Mouse (Mus musculus): ENCODE measurements around the gene Ccl24. TPM values are rescaled to one million over a fixed set of nuclear protein-coding genes. Genes with fewer than 3 reads are reported as not detected.
A peak's percentile ranks its signal among the peaks of the same experiment; 100 is the strongest.

The Ccl24 gene
- polyA plus RNA-seq, 1 experiment from 2014 or later, result 28.4 TPM

- TF ChIP-seq CTCF (IDR thresholded peaks at IDR 0.05; ENCODE audit: low read depth) (no peak), EP300 (IDR thresholded peaks at IDR 0.05; ENCODE audit: low read depth) (no peak)
- ATAC-seq, result no peak
Observed at GRCm38 (mm10) chr5:135551591-135551990, 21.3 kb downstream of the Ccl24 start.

GRCm38 (mm10) chr5:135550910-135551309 is 21.9 kb downstream of the Ccl24 start:
- TF ChIP-seq CTCF (IDR thresholded peaks at IDR 0.05; ENCODE audit: low read depth) (peak; percentile 63), EP300 (IDR thresholded peaks at IDR 0.05; ENCODE audit: low read depth) (no peak)
- no peaks in the 10 kb centered on the region; the same call in 1 of the 2 replicates for H3K4me1 ChIP-seq (ENCODE audit: insufficient read depth)
- 28% methylated on average over 3 of the region's 3 CpGs for WGBS (ENCODE audit: insufficient replicate concordance)
- no peak overlapping the region for H3K4me3 ChIP-seq (ENCODE audit: low read depth, low read length)
- H3K9me3 ChIP-seq (ENCODE audit: low read length), result no peaks in the 10 kb centered on the region
- no peak overlapping the region for H3K27ac ChIP-seq (ENCODE audit: low read depth)
- no peak for ATAC-seq
- H3K9ac ChIP-seq (replicated peaks), result no peak overlapping the region
- H3K4me2 ChIP-seq (ENCODE audit: low read depth, low read length), result no peak overlapping the region
- H3K36me3 ChIP-seq (replicated peaks; ENCODE audit: insufficient read depth, low read length), result no peaks in the 10 kb centered on the region
- no peak for DNase-seq
- H3K27me3 ChIP-seq (ENCODE audit: insufficient read depth, low read length), result no peaks in the 10 kb centered on the region

More at GRCm38 (mm10) chr5:135551591-135551990, 21.3 kb downstream of the Ccl24 start:
- no peaks in the 10 kb centered on the region for H3K36me3 ChIP-seq (replicated peaks; ENCODE audit: insufficient read depth, low read length)
- H3K4me1 ChIP-seq (ENCODE audit: insufficient read depth), result no peaks in the 10 kb centered on the region
- WGBS (ENCODE audit: insufficient replicate concordance), result 32% methylated on average over 3 of the region's 3 CpGs
- H3K9me3 ChIP-seq (ENCODE audit: low read length), result no peaks in the 10 kb centered on the region
- H3K4me2 ChIP-seq (ENCODE audit: low read depth, low read length), result no peak overlapping the region
- no peak for DNase-seq
- no peak overlapping the region for H3K9ac ChIP-seq (replicated peaks)
- H3K27ac ChIP-seq (ENCODE audit: low read depth), result no peak overlapping the region
- no peaks in the 10 kb centered on the region for H3K27me3 ChIP-seq (ENCODE audit: insufficient read depth, low read length)
- H3K4me3 ChIP-seq (ENCODE audit: low read depth, low read length), result no peak overlapping the region

DNA sequence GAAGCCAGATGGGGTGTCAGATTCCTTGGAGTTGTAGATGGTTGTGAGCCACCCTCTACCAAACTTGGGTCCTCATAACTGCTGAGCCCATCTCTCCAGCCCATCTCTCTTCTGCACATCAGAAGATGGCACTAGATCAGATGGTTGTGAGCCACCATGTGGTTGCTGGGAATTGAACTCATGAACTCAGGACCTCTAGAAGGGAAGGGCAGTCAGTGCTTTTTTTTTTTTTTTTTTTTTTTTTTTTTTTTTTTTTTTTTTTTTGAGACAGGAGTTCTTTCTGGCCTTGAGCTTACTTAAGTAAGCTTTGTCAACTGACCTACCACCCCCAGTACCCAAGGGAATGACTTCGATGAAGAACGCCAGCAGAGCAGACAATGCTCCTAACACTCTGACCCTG is 24.9 kb downstream of the Ccl24 start:
- Histone ChIP-seq H3K9me3 (ENCODE audit: low read length) (no peaks in the 10 kb centered on the region), H3K4me3 (ENCODE audit: low read depth, low read length) (no peak overlapping the region), H3K27me3 (ENCODE audit: insufficient read depth, low read length) (peaks cover 8% of the 10 kb centered on the region), H3K9ac (replicated peaks) (no peak overlapping the region), H3K27ac (ENCODE audit: low read depth) (no peak overlapping the region), H3K36me3 (replicated peaks; ENCODE audit: insufficient read depth, low read length) (no peaks in the 10 kb centered on the region), H3K4me1 (ENCODE audit: insufficient read depth) (peaks cover 13% of the 10 kb centered on the region), H3K4me2 (ENCODE audit: low read depth, low read length) (no peak overlapping the region)
- TF ChIP-seq EP300 (IDR thresholded peaks at IDR 0.05; ENCODE audit: low read depth) (no peak), CTCF (IDR thresholded peaks at IDR 0.05; ENCODE audit: low read depth) (no peak)
- 81% methylated on average over 2 of the region's 2 CpGs for WGBS (ENCODE audit: insufficient replicate concordance)
- ATAC-seq, result no peak
- no peak for DNase-seq

DNA sequence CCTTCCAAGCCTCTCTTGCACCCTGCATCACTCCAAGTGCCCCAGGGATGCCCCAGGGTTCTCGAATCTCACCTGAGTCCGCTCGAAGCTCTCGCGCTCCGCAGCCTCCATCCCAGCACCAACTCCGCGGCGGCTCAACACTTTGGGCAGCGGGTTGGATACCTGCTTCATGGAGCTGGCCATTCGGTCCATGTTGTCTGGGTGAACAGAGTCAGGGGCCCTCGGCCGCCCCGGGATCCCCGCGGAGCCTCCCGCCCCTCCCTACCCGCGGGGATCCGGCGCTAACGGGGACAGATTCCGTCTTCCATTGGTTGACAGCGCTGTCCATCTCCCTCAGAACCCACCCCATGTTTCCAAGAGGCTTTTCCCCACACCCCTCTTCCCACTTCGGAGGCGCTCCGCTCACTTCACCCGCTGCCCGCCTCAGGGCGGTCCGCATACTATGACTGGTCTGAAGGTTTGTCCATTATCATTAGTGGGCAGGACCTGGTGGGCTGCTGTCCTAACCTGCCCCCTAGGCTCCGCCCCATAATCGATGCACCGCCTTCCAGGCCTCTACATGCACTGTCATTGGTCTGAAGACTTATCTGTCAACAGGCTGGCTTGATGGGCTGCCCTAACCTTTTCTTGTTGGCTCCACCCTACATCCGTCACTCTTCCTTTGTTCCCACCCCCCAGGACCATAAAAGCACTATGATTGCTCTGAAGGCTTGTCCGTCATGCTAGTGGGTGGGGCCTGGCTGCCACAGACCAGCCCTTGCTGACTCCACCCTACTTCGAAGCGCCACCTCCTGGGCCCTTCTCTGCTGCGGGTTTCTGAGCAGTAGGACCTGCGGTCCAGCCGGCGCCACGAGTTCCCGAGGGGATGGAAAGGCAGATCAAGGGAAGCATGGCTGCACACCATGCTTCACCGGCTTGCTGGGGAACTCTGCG is 27.7 kb downstream of the Ccl24 start, which contains the start of gene Hip1:
TSS of gene Hip1 (minus strand) at position 256 of the 933 bp plus-strand sequence.
- WGBS (ENCODE audit: insufficient replicate concordance), result 2% methylated on average over 46 of the region's 46 CpGs
- Histone ChIP-seq H3K27ac (ENCODE audit: low read depth) (no peak within 1 kb of the TSS), H3K36me3 (replicated peaks; ENCODE audit: insufficient read depth, low read length) (no peaks in the 10 kb centered on the region), H3K4me1 (ENCODE audit: insufficient read depth) (peaks cover 13% of the 10 kb centered on the region), H3K9ac (replicated peaks) (peak within 1 kb of the TSS; percentile 10; the same call in 1 of the 2 replicates), H3K4me2 (ENCODE audit: low read depth, low read length) (peak within 1 kb of the TSS; percentile 76), H3K27me3 (ENCODE audit: insufficient read depth, low read length) (peaks cover 8% of the 10 kb centered on the region), H3K4me3 (ENCODE audit: low read depth, low read length) (peak within 1 kb of the TSS; percentile 63), H3K9me3 (ENCODE audit: low read length) (no peaks in the 10 kb centered on the region)
- peak; percentile 99 for ATAC-seq
- no peak for TF ChIP-seq EP300 (IDR thresholded peaks at IDR 0.05; ENCODE audit: low read depth)
- TF ChIP-seq CTCF (IDR thresholded peaks at IDR 0.05; ENCODE audit: low read depth), result peak; percentile 68
- DNase-seq, result peak; percentile 92

- DNase-seq (no peak), ATAC-seq (no peak)
- peaks cover 13% of the 10 kb centered on the region for H3K4me1 ChIP-seq (ENCODE audit: insufficient read depth)
- peaks cover 8% of the 10 kb centered on the region for H3K27me3 ChIP-seq (ENCODE audit: insufficient read depth, low read length)
- no peak for TF ChIP-seq EP300 (IDR thresholded peaks at IDR 0.05; ENCODE audit: low read depth)
- TF ChIP-seq CTCF (IDR thresholded peaks at IDR 0.05; ENCODE audit: low read depth), result no peak
- 17% methylated on average over 15 of the region's 15 CpGs for WGBS (ENCODE audit: insufficient replicate concordance)
- no peak overlapping the region for H3K27ac ChIP-seq (ENCODE audit: low read depth)
- peak overlapping the region; percentile 63 for H3K4me3 ChIP-seq (ENCODE audit: low read depth, low read length)
- no peaks in the 10 kb centered on the region for H3K36me3 ChIP-seq (replicated peaks; ENCODE audit: insufficient read depth, low read length)
- 0 out of 2 replicates have a peak overlapping the region, but pooled peaks have one; percentile 9 for H3K9ac ChIP-seq (replicated peaks)
- H3K4me2 ChIP-seq (ENCODE audit: low read depth, low read length), result peak overlapping the region; percentile 76
- H3K9me3 ChIP-seq (ENCODE audit: low read length), result no peaks in the 10 kb centered on the region
Observed at GRCm38 (mm10) chr5:135544032-135544558, 28.8 kb downstream of the Ccl24 start.

DNA sequence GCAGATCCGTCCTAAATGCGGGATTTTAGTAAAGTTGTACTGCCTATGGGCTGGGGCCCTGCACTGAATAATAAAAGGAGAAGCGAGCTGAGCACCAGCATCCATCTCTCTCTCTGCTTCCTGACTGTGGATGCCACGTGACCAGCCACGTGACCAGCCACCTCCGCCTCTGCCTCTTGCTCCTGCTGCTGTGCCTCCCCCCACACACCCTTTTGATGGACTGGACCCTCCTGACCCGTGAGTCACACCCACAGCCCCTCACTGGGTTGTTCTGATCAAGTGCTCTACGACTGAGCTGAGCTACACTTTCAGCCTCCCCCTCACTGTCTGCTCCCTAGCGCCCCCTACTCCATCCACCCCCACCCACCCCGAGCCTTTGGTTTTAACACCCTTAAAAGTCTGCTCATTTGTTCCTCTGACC is 35.0 kb downstream of the Ccl24 start:
- WGBS (ENCODE audit: insufficient replicate concordance), result 43% methylated on average over 10 of the region's 10 CpGs
- peak; percentile 51 for ATAC-seq

More for the DNA sequence above, 35.0 kb downstream of the Ccl24 start:
- 0 out of 2 replicates have a peak, but pooled peaks have one; percentile 17 for TF ChIP-seq CTCF (IDR thresholded peaks at IDR 0.05; ENCODE audit: low read depth)
- TF ChIP-seq EP300 (IDR thresholded peaks at IDR 0.05; ENCODE audit: low read depth), result no peak
- Histone ChIP-seq H3K27me3 (ENCODE audit: insufficient read depth, low read length) (no peaks in the 10 kb centered on the region), H3K36me3 (replicated peaks; ENCODE audit: insufficient read depth, low read length) (no peaks in the 10 kb centered on the region), H3K9ac (replicated peaks) (no peak overlapping the region), H3K27ac (ENCODE audit: low read depth) (peak overlapping the region; percentile 39; the same call in 1 of the 2 replicates), H3K9me3 (ENCODE audit: low read length) (no peaks in the 10 kb centered on the region), H3K4me3 (ENCODE audit: low read depth, low read length) (no peak overlapping the region), H3K4me2 (ENCODE audit: low read depth, low read length) (no peak overlapping the region), H3K4me1 (ENCODE audit: insufficient read depth) (peaks cover 5% of the 10 kb centered on the region; the same call in 1 of the 2 replicates)
- peak; percentile 35 for DNase-seq

Measured in liver, postnatal 0 days (tissue).